Mouse (Mus musculus) ES-E14 (cell line): ENCODE data around the gene Saxo2. TPM values are rescaled to one million over a fixed set of nuclear protein-coding genes. Genes with fewer than 3 reads are reported as not detected.

Experiments
- DNase-seq: peaks from one replicate; pipeline ENCODE4 v3.0.0-alpha.2; 2013; ENCODE audit warnings: low read depth, low spot score
- H3K27ac ChIP-seq: 2 replicates; pipeline ENCODE4 v1.5.1; 2012; ENCODE audit warnings: low read depth, mild to moderate bottlenecking, low read length, moderate library complexity, mixed read lengths; ENCODE audit not compliant: poor library complexity, insufficient read depth, severe bottlenecking
- H3K36me3 ChIP-seq: 2 replicates; pipeline ENCODE4 v1.6.1; 2012; ENCODE audit warnings: mild to moderate bottlenecking, low read length, moderate library complexity, mixed read lengths; ENCODE audit not compliant: control insufficient read depth, poor library complexity, insufficient read depth, severe bottlenecking
- H3K4me1 ChIP-seq, 2 experiments: fragments of 150-350 bp in 1 of 2; sonication (generic) in 1 of 2; 2 replicates each; pipeline ENCODE4 v1.6.1; 2012; ENCODE audit warnings: low read length in 2 of 2, mild to moderate bottlenecking in 1 of 2, mixed read lengths in 1 of 2; ENCODE audit not compliant: control insufficient read depth in 2 of 2, insufficient read depth in 2 of 2, poor library complexity in 1 of 2
- H3K4me3 ChIP-seq, 2 experiments: fragments of 150-350 bp in 1 of 2; sonication (generic) in 1 of 2; 2 replicates each; pipeline ENCODE4 v1.5.1; 2012; ENCODE audit warnings: low read length in 2 of 2, low read depth in 1 of 2, mild to moderate bottlenecking in 1 of 2, mixed read lengths in 1 of 2; ENCODE audit not compliant: insufficient read depth in 1 of 2, poor library complexity in 1 of 2, severe bottlenecking in 1 of 2
- H3K9ac ChIP-seq: 2 replicates; pipeline ENCODE4 v1.6.1; 2012; ENCODE audit warnings: low read depth, mild to moderate bottlenecking, low read length, mixed read lengths; ENCODE audit not compliant: poor library complexity, insufficient read depth, severe bottlenecking
- H3K9me3 ChIP-seq: fragments of 150-350 bp; sonication (generic); 2 replicates; pipeline ENCODE4 v1.6.1; 2012; ENCODE audit warnings: low read depth, mild to moderate bottlenecking, low read length; ENCODE audit not compliant: control insufficient read depth, insufficient read depth
- CHD2 ChIP-seq: IDR thresholded peaks from 2 replicates; pipeline ENCODE4 v1.6.1; 2014; ENCODE audit warnings: mild to moderate bottlenecking, low read depth, low read length, inconsistent platforms
- HCFC1 ChIP-seq: IDR thresholded peaks from 2 replicates; pipeline ENCODE4 v1.6.1; 2012; ENCODE audit warnings: low read length, inconsistent platforms, borderline replicate concordance; ENCODE audit not compliant: insufficient read depth
- MAFK ChIP-seq: IDR thresholded peaks from 2 replicates; pipeline ENCODE4 v1.6.1; 2014; ENCODE audit warnings: mild to moderate bottlenecking, low read depth, low read length, inconsistent platforms; ENCODE audit not compliant: insufficient read depth
- ZC3H11A ChIP-seq: IDR thresholded peaks from 2 replicates; pipeline ENCODE4 v1.6.1; 2012; ENCODE audit warnings: low read depth, mild to moderate bottlenecking, inconsistent platforms, low read length, borderline replicate concordance
- ZNF384 ChIP-seq: IDR thresholded peaks from 2 replicates; pipeline ENCODE4 v1.6.1; 2012; ENCODE audit warnings: low read depth, low read length, inconsistent platforms
- in situ Hi-C, 2 experiments: fragments of 600-800 bp; cut with MboI; formaldehyde crosslinking; loops; one replicate each; pipeline ENCODE4 v1.15.1; 2025; ENCODE audit warnings: low sequenced_read_pairs in 2 of 2, inconsistent platforms in 1 of 2; ENCODE audit not compliant: unreplicated experiment in 2 of 2
- total RNA-seq: library from RNA; depleted of rRNA; stranded (reverse); fragments of 300-350 nt; gene quantifications from 2 replicates; pipeline ENCODE4 v1.2.3, GENCODE M21; 2012

The Saxo2 gene
- total RNA-seq, 1 experiment = 1.1 TPM

DNA sequence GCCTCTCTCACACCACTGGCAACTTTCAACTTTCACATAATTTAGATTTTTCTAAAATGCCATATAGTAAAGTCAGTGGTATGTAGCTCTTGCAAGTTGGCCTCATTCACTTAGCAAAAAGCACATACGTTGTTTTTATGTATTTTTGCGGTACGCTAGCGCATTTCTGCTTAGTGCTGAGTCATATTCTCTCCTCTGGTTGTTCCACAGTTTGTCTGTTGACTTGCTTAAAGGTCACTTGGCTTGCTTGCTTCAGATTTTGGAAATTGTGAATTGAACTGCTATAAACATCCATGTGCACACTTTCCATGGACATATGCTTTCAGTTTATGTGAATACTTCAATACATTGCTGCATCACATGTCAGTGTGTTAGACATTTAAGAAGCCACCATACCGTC, 31.6 kb upstream of the Saxo2 start:
- H3K9ac ChIP-seq = no peak overlapping the region
- in situ Hi-C loops = no loop called here
- H3K27ac ChIP-seq = no peak overlapping the region
- peaks cover 11% of the 10 kb centered on the region for H3K36me3 ChIP-seq
- DNase-seq = no peak
- H3K4me3 ChIP-seq = no peak overlapping the region
- H3K4me1 ChIP-seq = no peaks in the 10 kb centered on the region
- H3K9me3 ChIP-seq = no peaks in the 10 kb centered on the region
- TF ChIP-seq CHD2 (no peak), ZNF384 (no peak), ZC3H11A (no peak), MAFK (no peak), HCFC1 (no peak)

DNA sequence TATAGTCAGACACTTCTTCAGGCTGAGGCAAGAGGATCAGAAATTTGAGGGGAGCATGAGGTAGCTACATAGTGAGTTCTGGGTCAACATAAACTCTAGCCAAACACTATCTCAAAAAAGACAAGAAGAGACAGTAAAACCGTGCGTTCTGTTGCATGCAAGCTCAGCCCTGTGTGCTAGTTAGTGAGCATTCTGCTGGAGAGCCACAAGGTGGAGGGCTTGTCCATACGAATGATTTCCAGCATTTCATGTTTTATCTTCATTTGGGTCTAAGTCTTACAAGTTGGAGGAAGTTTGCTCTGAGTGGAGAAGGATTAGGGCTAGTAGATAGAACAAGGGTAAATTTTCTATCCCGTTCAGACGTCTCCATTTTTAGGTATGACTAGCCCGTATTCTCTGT, 28.5 kb upstream of the Saxo2 start:
- H3K4me1 ChIP-seq = no peaks in the 10 kb centered on the region
- no peaks in the 10 kb centered on the region for H3K9me3 ChIP-seq
- H3K9ac ChIP-seq = no peak overlapping the region
- no peak overlapping the region for H3K4me3 ChIP-seq
- TF ChIP-seq CHD2 (no peak), ZNF384 (no peak), HCFC1 (no peak), MAFK (no peak), ZC3H11A (no peak)
- H3K27ac ChIP-seq = no peak overlapping the region
- no peak for DNase-seq
- in situ Hi-C loops = no loop called here
- peaks cover 6% of the 10 kb centered on the region for H3K36me3 ChIP-seq

DNA sequence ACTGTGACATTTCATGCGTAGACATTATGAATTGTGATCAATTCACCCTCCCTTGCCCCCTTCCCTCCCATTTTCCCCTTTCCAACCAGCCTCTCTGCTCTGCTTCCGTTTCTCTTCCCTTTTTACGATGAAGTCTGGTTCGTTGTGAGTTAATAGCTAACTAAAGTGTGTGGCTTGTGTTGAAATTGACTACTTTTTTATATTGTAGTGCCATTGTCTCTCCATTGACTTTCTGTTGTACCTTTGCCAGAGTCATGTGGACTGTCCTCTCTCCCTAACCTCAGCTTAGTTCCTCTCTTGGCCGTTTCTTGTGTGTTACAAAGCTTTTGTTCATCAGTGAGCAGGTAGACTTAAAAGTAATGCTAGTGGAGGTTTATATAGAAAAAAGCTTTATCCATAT, 27.7 kb upstream of the Saxo2 start:
- no peak for DNase-seq
- Histone ChIP-seq H3K27ac (no peak overlapping the region), H3K9me3 (no peaks in the 10 kb centered on the region), H3K9ac (no peak overlapping the region), H3K4me3 (no peak overlapping the region), H3K36me3 (peaks cover 8% of the 10 kb centered on the region), H3K4me1 (no peaks in the 10 kb centered on the region)
- in situ Hi-C loops = no loop called here
- TF ChIP-seq ZC3H11A (no peak), CHD2 (no peak), MAFK (no peak), ZNF384 (no peak), HCFC1 (no peak)

- TF ChIP-seq HCFC1 = no peak
- Histone ChIP-seq H3K4me1 (no peaks in the 10 kb centered on the region), H3K9ac (no peak overlapping the region), H3K4me3 (no peak overlapping the region), H3K27ac (no peak overlapping the region), H3K9me3 (no peaks in the 10 kb centered on the region), H3K36me3 (peaks cover 6% of the 10 kb centered on the region)
- in situ Hi-C loops = no loop called here
- DNase-seq = no peak
Observed at GRCm38 (mm10) chr7:82664604-82665003, 16.3 kb upstream of the Saxo2 start.

GRCm38 (mm10) chr7:82649081-82649445, 735 bp upstream of the Saxo2 start:
- 0 out of 2 replicates have a peak, but pooled peaks cover 2% of the 10 kb centered on the region for H3K9me3 ChIP-seq
- H3K36me3 ChIP-seq = no peaks in the 10 kb centered on the region
- H3K9ac ChIP-seq = peak overlapping the region; percentile 81
- peaks cover 0 to 3% of the 10 kb centered on the region in 2 experiments; a peak in 1 of 4 replicates for H3K4me1 ChIP-seq
- in situ Hi-C loops = no loop called here
- no peak for DNase-seq
- TF ChIP-seq MAFK (no peak), CHD2 (no peak), ZNF384 (no peak), HCFC1 (no peak), ZC3H11A (no peak)
- H3K27ac ChIP-seq = no peak overlapping the region
- H3K4me3 ChIP-seq = peak overlapping the region; percentile 76 to 87
